Mouse (Mus musculus): Measurements from ENCODE around the gene C1ql3.

DNA sequence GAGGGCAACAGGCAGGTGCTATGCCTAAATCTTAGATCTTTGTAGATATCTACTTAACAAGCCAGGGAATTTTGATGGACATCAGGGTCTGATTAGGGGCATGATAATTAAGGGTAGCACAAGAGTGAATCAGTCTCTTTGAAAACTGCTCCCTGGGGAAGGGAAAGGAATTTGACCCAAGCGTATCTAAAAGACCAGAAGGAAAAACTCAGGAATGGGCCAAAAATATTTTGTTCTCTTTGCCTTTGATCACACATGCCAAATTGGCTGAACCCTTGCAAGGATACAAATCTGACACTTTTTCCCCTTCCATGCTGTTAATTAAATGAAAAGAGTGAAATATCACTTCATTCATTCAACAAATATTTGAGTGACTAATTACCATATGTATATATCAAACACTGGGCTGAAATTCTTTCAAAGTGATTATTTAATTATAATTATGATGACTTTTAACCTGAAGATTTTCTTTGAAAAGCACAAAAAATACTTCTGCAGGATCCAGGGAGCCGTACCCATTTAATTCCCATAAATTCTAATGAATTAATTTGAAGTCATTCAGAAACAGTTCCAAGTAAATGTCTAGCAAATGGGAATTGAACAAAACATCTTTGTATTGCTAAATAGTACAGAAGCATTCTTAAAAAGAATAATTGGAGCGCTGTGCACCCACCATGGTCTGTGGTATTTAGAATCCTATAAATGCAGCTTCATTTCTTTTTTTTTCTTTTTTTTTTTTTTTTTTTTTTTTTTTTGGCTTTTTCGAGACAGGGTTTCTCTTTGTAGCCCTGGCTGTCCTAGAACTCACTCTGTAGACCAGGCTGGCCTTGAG lies 26.5 kb downstream of the C1ql3 start:
- TF ChIP-seq ZNF384 (IDR thresholded peaks at IDR 0.05; ENCODE audit: low read depth, low read length) (no peak), ZC3H11A (IDR thresholded peaks at IDR 0.05; ENCODE audit: borderline replicate concordance, low read depth, low read length) (no peak), HCFC1 (IDR thresholded peaks at IDR 0.05; ENCODE audit: borderline replicate concordance, insufficient read depth, low read length) (no peak), MAFK (IDR thresholded peaks at IDR 0.05; ENCODE audit: insufficient read depth, low read depth, low read length) (no peak)

Measured in ES-E14 (cell line).